Mouse (Mus musculus): ENCODE measurements around the gene Tnxb. TPM values are rescaled to one million over a fixed set of nuclear protein-coding genes. Genes with fewer than 3 reads are reported as not detected.

Tnxb gene
- polyA plus RNA-seq, 1 experiment from 2014 or later = 0.36 TPM

GRCm38 (mm10) chr17:34761471-34761870, 91.1 kb downstream of the Tnxb start:
- no peak for DNase-seq
- no peak overlapping the region for H3K4me2 ChIP-seq (ENCODE audit: low read depth, low read length)
- TF ChIP-seq EP300 (IDR thresholded peaks at IDR 0.05; ENCODE audit: low read depth) (no peak), CTCF (IDR thresholded peaks at IDR 0.05; ENCODE audit: low read depth) (no peak)
- H3K27me3 ChIP-seq (ENCODE audit: insufficient read depth, low read length) = no peaks in the 10 kb centered on the region
- no peaks in the 10 kb centered on the region for H3K9me3 ChIP-seq (ENCODE audit: low read length)
- H3K36me3 ChIP-seq (replicated peaks; ENCODE audit: insufficient read depth, low read length) = no peaks in the 10 kb centered on the region
- H3K4me1 ChIP-seq (ENCODE audit: insufficient read depth) = no peaks in the 10 kb centered on the region
- ATAC-seq = no peak
- no peak overlapping the region for H3K4me3 ChIP-seq (ENCODE audit: low read depth, low read length)
- no peak overlapping the region for H3K9ac ChIP-seq (replicated peaks)
- 48% methylated on average over 3 of the region's 3 CpGs for WGBS (ENCODE audit: insufficient replicate concordance)
- H3K27ac ChIP-seq (ENCODE audit: low read depth) = no peak overlapping the region

Other genes with a start within 250 kb of the Tnxb start
- gene Btnl4, start 193.2 kb upstream of the Tnxb start, polyA plus RNA-seq (2015; fragmentation: Nextera tagmentation; extraction: Ambion mirVana) = not detected in 2 replicates
- gene Btnl6, start 153.2 kb upstream of the Tnxb start, polyA plus RNA-seq (2015; fragmentation: Nextera tagmentation; extraction: Ambion mirVana) = not detected in 2 replicates
- gene Notch4, start 106.3 kb upstream of the Tnxb start, polyA plus RNA-seq (2015; fragmentation: Nextera tagmentation; extraction: Ambion mirVana) = 1.1 and 1.6 TPM in 2 replicates
- 19.6 and 24.7 TPM in 2 replicates for gene Gpsm3, start 80.7 kb upstream of the Tnxb start, polyA plus RNA-seq (2015; fragmentation: Nextera tagmentation; extraction: Ambion mirVana)
- gene Pbx2, start 79.3 kb upstream of the Tnxb start, polyA plus RNA-seq (2015; fragmentation: Nextera tagmentation; extraction: Ambion mirVana) = 3.6 and 4.9 TPM in 2 replicates
- 1.4 and 1.9 TPM in 2 replicates for gene Ager, start 72.7 kb upstream of the Tnxb start, polyA plus RNA-seq (2015; fragmentation: Nextera tagmentation; extraction: Ambion mirVana)
- 78.4 and 80.0 TPM in 2 replicates for gene Rnf5, start 66.8 kb upstream of the Tnxb start, polyA plus RNA-seq (2015; fragmentation: Nextera tagmentation; extraction: Ambion mirVana)
- gene Agpat1, start 66.3 kb upstream of the Tnxb start, polyA plus RNA-seq (2015; fragmentation: Nextera tagmentation; extraction: Ambion mirVana) = 9.9 and 11.1 TPM in 2 replicates
- 0.46 and 0.66 TPM in 2 replicates for gene Egfl8, start 54.6 kb upstream of the Tnxb start, polyA plus RNA-seq (2015; fragmentation: Nextera tagmentation; extraction: Ambion mirVana)
- gene Ppt2, start 42.0 kb upstream of the Tnxb start, polyA plus RNA-seq (2015; fragmentation: Nextera tagmentation; extraction: Ambion mirVana) = 19.3 and 19.8 TPM in 2 replicates
- gene Prrt1, start 41.0 kb upstream of the Tnxb start, polyA plus RNA-seq (2015; fragmentation: Nextera tagmentation; extraction: Ambion mirVana) = 0.05 TPM in 1 of 2 replicates, not detected in the other
- 5.6 and 5.8 TPM in 2 replicates for gene Fkbpl, start 25.8 kb upstream of the Tnxb start, polyA plus RNA-seq (2015; fragmentation: Nextera tagmentation; extraction: Ambion mirVana)
- 12.9 and 13.0 TPM in 2 replicates for gene Atf6b, start 23.4 kb upstream of the Tnxb start, polyA plus RNA-seq (2015; fragmentation: Nextera tagmentation; extraction: Ambion mirVana)
- 151 and 198 TPM in 2 replicates for gene C4b, start 73.3 kb downstream of the Tnxb start, polyA plus RNA-seq (2015; fragmentation: Nextera tagmentation; extraction: Ambion mirVana)
- gene Cyp21a1, start 134.0 kb downstream of the Tnxb start, polyA plus RNA-seq (2015; fragmentation: Nextera tagmentation; extraction: Ambion mirVana) = not detected in 2 replicates
- gene Stk19, start 166.4 kb downstream of the Tnxb start, polyA plus RNA-seq (2015; fragmentation: Nextera tagmentation; extraction: Ambion mirVana) = 12.6 and 13.1 TPM in 2 replicates
- gene Dxo, start 166.5 kb downstream of the Tnxb start, polyA plus RNA-seq (2015; fragmentation: Nextera tagmentation; extraction: Ambion mirVana) = 17.6 and 19.2 TPM in 2 replicates
- gene Skiv2l, start 179.7 kb downstream of the Tnxb start, polyA plus RNA-seq (2015; fragmentation: Nextera tagmentation; extraction: Ambion mirVana) = 14.1 and 15.4 TPM in 2 replicates
- 26.1 and 26.5 TPM in 2 replicates for gene Nelfe, start 179.9 kb downstream of the Tnxb start, polyA plus RNA-seq (2015; fragmentation: Nextera tagmentation; extraction: Ambion mirVana)
- 744 and 847 TPM in 2 replicates for gene Cfb, start 192.0 kb downstream of the Tnxb start, polyA plus RNA-seq (2015; fragmentation: Nextera tagmentation; extraction: Ambion mirVana)
- 0.33 and 0.46 TPM in 2 replicates for gene Zbtb12, start 208.9 kb downstream of the Tnxb start, polyA plus RNA-seq (2015; fragmentation: Nextera tagmentation; extraction: Ambion mirVana)
- gene Gm20547, start 211.5 kb downstream of the Tnxb start, polyA plus RNA-seq (2015; fragmentation: Nextera tagmentation; extraction: Ambion mirVana) = 0.25 TPM in 1 of 2 replicates, not detected in the other
- gene C2, start 227.7 kb downstream of the Tnxb start, polyA plus RNA-seq (2015; fragmentation: Nextera tagmentation; extraction: Ambion mirVana) = 35.7 and 37.3 TPM in 2 replicates
- gene Ehmt2, start 227.9 kb downstream of the Tnxb start, polyA plus RNA-seq (2015; fragmentation: Nextera tagmentation; extraction: Ambion mirVana) = 11.1 TPM in 2 replicates
- gene Slc44a4, start 243.9 kb downstream of the Tnxb start, polyA plus RNA-seq (2015; fragmentation: Nextera tagmentation; extraction: Ambion mirVana) = 3.5 and 3.6 TPM in 2 replicates

All from liver, postnatal 0 days (tissue).